Mouse (Mus musculus) lung, embryonic 14.5 days (tissue): ENCODE measurements around the gene Fam198a. TPM values are rescaled to one million over a fixed set of nuclear protein-coding genes. Genes with fewer than 3 reads are reported as not detected.

ENCODE experiments used
- ATAC-seq: fragments of 200-750 bp; cut with Nextera tagmentation; 2 replicates; pipeline ENCODE4 v1.8.0; 2017; ENCODE audit warnings: mild to moderate bottlenecking, moderate TSS enrichment, moderate library complexity; ENCODE audit not compliant: insufficient read depth
- DNase-seq: peaks from one replicate; pipeline ENCODE4 v3.0.0-alpha.2; 2015
- H3K27ac ChIP-seq: fragments of 300-500 bp; sonication (generic); 2 replicates; pipeline ENCODE4 v1.5.1; 2014; ENCODE audit warnings: low read depth, mild to moderate bottlenecking, moderate library complexity
- H3K27me3 ChIP-seq: fragments of 300-500 bp; sonication (generic); 2 replicates; pipeline ENCODE4 v1.6.1; 2014; ENCODE audit warnings: low read length, control low read depth; ENCODE audit not compliant: insufficient read depth
- H3K36me3 ChIP-seq: fragments of 300-500 bp; sonication (generic); 2 replicates; pipeline ENCODE4 v1.6.1; 2014; ENCODE audit warnings: control low read depth; ENCODE audit not compliant: insufficient read depth
- H3K4me1 ChIP-seq: fragments of 300-500 bp; sonication (generic); 2 replicates; pipeline ENCODE4 v1.6.1; 2014; ENCODE audit warnings: antibody characterized with exemption, control low read depth; ENCODE audit not compliant: insufficient read depth
- H3K4me2 ChIP-seq: fragments of 300-500 bp; sonication (generic); 2 replicates; pipeline ENCODE4 v1.6.1; 2014; ENCODE audit warnings: mild to moderate bottlenecking
- H3K4me3 ChIP-seq: fragments of 300-500 bp; sonication (generic); 2 replicates; pipeline ENCODE4 v1.5.1; 2014; ENCODE audit warnings: low read depth, low read length
- H3K9ac ChIP-seq: fragments of 300-500 bp; sonication (generic); 2 replicates; pipeline ENCODE4 v1.6.1; 2014
- H3K9me3 ChIP-seq: fragments of 300-500 bp; sonication (generic); 2 replicates; pipeline ENCODE4 v1.6.1; 2016; ENCODE audit warnings: low read depth, low read length, control low read depth
- CTCF ChIP-seq: IDR thresholded peaks from 2 replicates; pipeline ENCODE4 v1.5.1; 2016; ENCODE audit warnings: antibody characterized with exemption, low read depth
- WGBS: fragments of 180-500 bp; shearing (Covaris S2); extraction: QIAGEN DNeasy Blood & Tissue Kit; methylation state at CpG from one replicate; pipeline ENCODE4 v1.1.7; 2014; 5-methylcytosine and 5-hydroxymethylcytosine counted together
- polyA plus RNA-seq: library from polyadenylated mRNA; unstranded; fragments of >200 nt; fragmentation: Nextera tagmentation; extraction: Ambion mirVana; gene quantifications from 2 replicates; pipeline ENCODE4 v1.2.1, GENCODE M21; 2014

Gene Fam198a
- polyA plus RNA-seq, 1 experiment from 2014 or later: 2.2 TPM

- TF ChIP-seq CTCF: no peak
- ATAC-seq (0 out of 2 replicates have a peak, but pooled peaks have one; percentile 6), DNase-seq (peak; percentile 69)
- no peaks in the 10 kb centered on the region for H3K36me3 ChIP-seq
- WGBS: 62% methylated on average over 11 of the region's 11 CpGs
- H3K9me3 ChIP-seq: no peaks in the 10 kb centered on the region
- no peak overlapping the region for H3K9ac ChIP-seq
- peak overlapping the region; percentile 13; the same call in 1 of the 2 replicates for H3K27ac ChIP-seq
- H3K4me3 ChIP-seq: no peak overlapping the region
- H3K27me3 ChIP-seq: no peaks in the 10 kb centered on the region
- H3K4me2 ChIP-seq: no peak overlapping the region
- peaks cover 9% of the 10 kb centered on the region; the same call in 1 of the 2 replicates for H3K4me1 ChIP-seq
Measured at GRCm38 (mm10) chr9:122027914-122028745, 77.3 kb downstream of the Fam198a start.

- no peaks in the 10 kb centered on the region for H3K36me3 ChIP-seq
- H3K4me3 ChIP-seq: no peak overlapping the region
- DNase-seq: no peak
- no peak overlapping the region for H3K4me2 ChIP-seq
- no peak overlapping the region for H3K27ac ChIP-seq
- 83% methylated on average over 7 of the region's 7 CpGs for WGBS
- H3K9me3 ChIP-seq: no peaks in the 10 kb centered on the region
- no peak for ATAC-seq
- no peak overlapping the region for H3K9ac ChIP-seq
- no peak for TF ChIP-seq CTCF
- no peaks in the 10 kb centered on the region for H3K27me3 ChIP-seq
- H3K4me1 ChIP-seq: peaks cover 9% of the 10 kb centered on the region; the same call in 1 of the 2 replicates
Measured at GRCm38 (mm10) chr9:122029765-122030164, 79.0 kb downstream of the Fam198a start.

Other genes starting within 250 kb of the Fam198a start
- 8.1 and 9.6 TPM in 2 replicates for gene Sec22c, start 245.5 kb upstream of the Fam198a start, polyA plus RNA-seq
- gene Ss18l2, start 240.7 kb upstream of the Fam198a start, polyA plus RNA-seq: 105 and 109 TPM in 2 replicates
- gene Nktr, start 231.8 kb upstream of the Fam198a start, polyA plus RNA-seq: 70.4 and 74.2 TPM in 2 replicates
- 13.6 and 13.8 TPM in 2 replicates for gene Zfp651, start 191.7 kb upstream of the Fam198a start, polyA plus RNA-seq
- 0.17 and 0.30 TPM in 2 replicates for gene Klhl40, start 173.4 kb upstream of the Fam198a start, polyA plus RNA-seq
- 0.34 and 0.91 TPM in 2 replicates for gene Hhatl, start 158.5 kb upstream of the Fam198a start, polyA plus RNA-seq
- 0.39 and 0.78 TPM in 2 replicates for gene Ccdc13, start 111.5 kb upstream of the Fam198a start, polyA plus RNA-seq
- 163 and 169 TPM in 2 replicates for gene Higd1a, start 92.6 kb upstream of the Fam198a start, polyA plus RNA-seq
- 0.88 TPM in 2 replicates for gene Ackr2, start 52.6 kb upstream of the Fam198a start, polyA plus RNA-seq
- not detected in 2 replicates for gene Cyp8b1, start 34.7 kb upstream of the Fam198a start, polyA plus RNA-seq
- gene Pomgnt2, start 46.1 kb downstream of the Fam198a start, polyA plus RNA-seq: 9.9 and 10.5 TPM in 2 replicates
- 57.9 and 58.4 TPM in 2 replicates for gene Snrk, start 166.3 kb downstream of the Fam198a start, polyA plus RNA-seq